Mouse (Mus musculus) kidney, embryonic 15.5 days (tissue): ENCODE measurements around the gene Tex13b. TPM values are rescaled to one million over a fixed set of nuclear protein-coding genes. Genes with fewer than 3 reads are reported as not detected.
A peak's percentile ranks its signal among the peaks of the same experiment; 100 is the strongest.
"Not testable (repeated sequence)": the region's sequence is repeated elsewhere in the genome, so short reads cannot be mapped to it uniquely, and the experiment has no call there.

Source experiments
- ATAC-seq: fragments of 200-750 bp; cut with Nextera tagmentation; replicated peaks from 2 replicates; pipeline ENCODE4 v1.8.0; 2017; ENCODE audit warnings: moderate TSS enrichment; ENCODE audit not compliant: low FRiP score
- H3K27ac ChIP-seq: fragments of 300-500 bp; sonication (generic); 2 replicates; pipeline ENCODE4 v1.5.1; 2015; ENCODE audit warnings: mild to moderate bottlenecking, inconsistent platforms
- H3K27me3 ChIP-seq: fragments of 300-500 bp; sonication (generic); 2 replicates; pipeline ENCODE4 v1.6.1; 2015; ENCODE audit warnings: inconsistent platforms
- H3K36me3 ChIP-seq: fragments of 300-500 bp; sonication (generic); 2 replicates; pipeline ENCODE4 v1.6.1; 2015; ENCODE audit warnings: inconsistent platforms
- H3K4me1 ChIP-seq: fragments of 300-500 bp; sonication (generic); 2 replicates; pipeline ENCODE4 v1.6.1; 2015; ENCODE audit warnings: inconsistent platforms
- H3K4me2 ChIP-seq: fragments of 300-500 bp; sonication (generic); 2 replicates; pipeline ENCODE4 v1.6.1; 2015; ENCODE audit warnings: moderate library complexity, mild to moderate bottlenecking, inconsistent platforms
- H3K4me3 ChIP-seq: fragments of 300-500 bp; sonication (generic); replicated peaks from 2 replicates; pipeline ENCODE4 v1.5.1; 2015; ENCODE audit warnings: mild to moderate bottlenecking, inconsistent platforms
- H3K9ac ChIP-seq: fragments of 300-500 bp; sonication (generic); 2 replicates; pipeline ENCODE4 v1.6.1; 2015; ENCODE audit warnings: mild to moderate bottlenecking, inconsistent platforms
- H3K9me3 ChIP-seq: fragments of 300-500 bp; sonication (generic); replicated peaks from 2 replicates; pipeline ENCODE4 v1.6.1; 2016; ENCODE audit warnings: inconsistent platforms
- WGBS: fragments of 180-500 bp; shearing (Covaris S2); methylation state at CpG from one replicate; pipeline ENCODE4 v1.1.7; 2015; ENCODE audit warnings: mixed read lengths; 5-methylcytosine and 5-hydroxymethylcytosine counted together
- polyA plus RNA-seq: library from polyadenylated mRNA; unstranded; fragments of >200 nt; fragmentation: Nextera tagmentation; extraction: Ambion mirVana; gene quantifications from 2 replicates; pipeline ENCODE4 v1.2.1, GENCODE M21; 2015

Tex13b gene
- 0.08 and 0.14 TPM in 2 replicates for polyA plus RNA-seq

- H3K9ac ChIP-seq, result no peak within 1 kb of the TSS
- H3K4me1 ChIP-seq, result no peaks in the 10 kb centered on the region
- H3K27me3 ChIP-seq, result peaks cover 19% of the 10 kb centered on the region; the same call in 1 of the 2 replicates
- H3K4me2 ChIP-seq, result no peak within 1 kb of the TSS
- H3K4me3 ChIP-seq, result no peak within 1 kb of the TSS
- ATAC-seq, result no peak
- H3K9me3 ChIP-seq, result no peaks in the 10 kb centered on the region
- no peak within 1 kb of the TSS for H3K27ac ChIP-seq
- H3K36me3 ChIP-seq, result no peaks in the 10 kb centered on the region
- WGBS, result 92% methylated on average over 22 of the region's 22 CpGs
These were observed at the start of gene Tex13b for GRCm38 (mm10) chrX:140813312-140814006. TSS of gene Tex13b (minus strand) at chrX:140813433.

- H3K27me3 ChIP-seq, result peaks cover 9% of the 10 kb centered on the region
- no peak overlapping the region for H3K4me2 ChIP-seq
- 91% methylated on average over 6 of the region's 6 CpGs for WGBS
- no peak for ATAC-seq
- H3K9me3 ChIP-seq, result no peaks in the 10 kb centered on the region
- no peak overlapping the region for H3K9ac ChIP-seq
- no peak overlapping the region for H3K27ac ChIP-seq
- no peaks in the 10 kb centered on the region for H3K4me1 ChIP-seq
- H3K4me3 ChIP-seq, result no peak overlapping the region
- H3K36me3 ChIP-seq, result no peaks in the 10 kb centered on the region
These were observed 49.5 kb upstream of the Tex13b start for GRCm38 (mm10) chrX:140862760-140863159.

GRCm38 (mm10) chrX:140857445-140857844, 44.2 kb upstream of the Tex13b start:
- Histone ChIP-seq H3K36me3 (no peaks in the 10 kb centered on the region), H3K27me3 (peaks cover 3% of the 10 kb centered on the region; the same call in 1 of the 2 replicates), H3K4me2 (no peak overlapping the region), H3K9me3 (no peaks in the 10 kb centered on the region), H3K4me1 (no peaks in the 10 kb centered on the region), H3K27ac (no peak overlapping the region), H3K9ac (no peak overlapping the region), H3K4me3 (no peak overlapping the region)
- no peak for ATAC-seq
- WGBS, result 38% methylated on average over 2 of the region's 2 CpGs

GRCm38 (mm10) chrX:140857040-140857439, 43.8 kb upstream of the Tex13b start:
- H3K4me1 ChIP-seq, H3K36me3 ChIP-seq, ATAC-seq, H3K9me3 ChIP-seq, H3K9ac ChIP-seq, H3K27ac ChIP-seq, H3K27me3 ChIP-seq, H3K4me3 ChIP-seq, H3K4me2 ChIP-seq: not testable (repeated sequence)
- 69% methylated on average over 5 of the region's 5 CpGs for WGBS

- ATAC-seq, result no peak
- H3K4me3 ChIP-seq, result no peak overlapping the region
- H3K36me3 ChIP-seq, result no peaks in the 10 kb centered on the region
- H3K27ac ChIP-seq, result no peak overlapping the region
- H3K9me3 ChIP-seq, result no peaks in the 10 kb centered on the region
- no peaks in the 10 kb centered on the region for H3K4me1 ChIP-seq
- WGBS, result 73% methylated on average over 3 of the region's 3 CpGs
- H3K4me2 ChIP-seq, result no peak overlapping the region
- no peak overlapping the region for H3K9ac ChIP-seq
- H3K27me3 ChIP-seq, result peaks cover 10% of the 10 kb centered on the region; the same call in 1 of the 2 replicates
These were observed 41.3 kb upstream of the Tex13b start for GRCm38 (mm10) chrX:140854561-140854960.

GRCm38 (mm10) chrX:140845401-140845800, 32.2 kb upstream of the Tex13b start:
- not testable (repeated sequence) for H3K4me2 ChIP-seq, H3K36me3 ChIP-seq, H3K27ac ChIP-seq, H3K9me3 ChIP-seq, H3K9ac ChIP-seq, H3K4me1 ChIP-seq, ATAC-seq, H3K4me3 ChIP-seq
- H3K27me3 ChIP-seq, result peaks cover 20% of the 10 kb centered on the region; the same call in 1 of the 2 replicates
- WGBS, result 67% methylated on average over 1 of the region's 1 CpGs

- H3K27me3 ChIP-seq, result peaks cover 36% of the 10 kb centered on the region
- no peak overlapping the region for H3K4me3 ChIP-seq
- no peak overlapping the region for H3K4me2 ChIP-seq
- no peak overlapping the region for H3K27ac ChIP-seq
- 55% methylated on average over 4 of the region's 4 CpGs for WGBS
- H3K36me3 ChIP-seq, result no peaks in the 10 kb centered on the region
- no peak for ATAC-seq
- no peak overlapping the region for H3K9ac ChIP-seq
- H3K4me1 ChIP-seq, result no peaks in the 10 kb centered on the region
- H3K9me3 ChIP-seq, result no peaks in the 10 kb centered on the region
These were observed 26.7 kb upstream of the Tex13b start for GRCm38 (mm10) chrX:140839887-140840286.

GRCm38 (mm10) chrX:140838077-140838476, 24.8 kb upstream of the Tex13b start:
- H3K36me3 ChIP-seq, result no peaks in the 10 kb centered on the region
- WGBS, result 62% methylated on average over 3 of the region's 3 CpGs
- no peaks in the 10 kb centered on the region for H3K4me1 ChIP-seq
- H3K4me3 ChIP-seq, result no peak overlapping the region
- no peaks in the 10 kb centered on the region for H3K9me3 ChIP-seq
- no peak overlapping the region for H3K27ac ChIP-seq
- no peak overlapping the region for H3K4me2 ChIP-seq
- no peak for ATAC-seq
- H3K27me3 ChIP-seq, result peaks cover 36% of the 10 kb centered on the region
- H3K9ac ChIP-seq, result no peak overlapping the region

GRCm38 (mm10) chrX:140831706-140832105, 18.5 kb upstream of the Tex13b start:
- no peaks in the 10 kb centered on the region for H3K4me1 ChIP-seq
- no peaks in the 10 kb centered on the region for H3K36me3 ChIP-seq
- H3K4me2 ChIP-seq, result no peak overlapping the region
- peaks cover 24% of the 10 kb centered on the region for H3K27me3 ChIP-seq
- H3K27ac ChIP-seq, result no peak overlapping the region
- WGBS, result 81% methylated on average over 4 of the region's 4 CpGs
- no peaks in the 10 kb centered on the region for H3K9me3 ChIP-seq
- H3K4me3 ChIP-seq, result no peak overlapping the region
- no peak for ATAC-seq
- H3K9ac ChIP-seq, result no peak overlapping the region

GRCm38 (mm10) chrX:140822295-140822694, 9.1 kb upstream of the Tex13b start:
- Histone ChIP-seq H3K27ac (no peak overlapping the region), H3K27me3 (peaks cover 16% of the 10 kb centered on the region; the same call in 1 of the 2 replicates), H3K9ac (no peak overlapping the region), H3K4me2 (no peak overlapping the region), H3K36me3 (no peaks in the 10 kb centered on the region), H3K4me1 (no peaks in the 10 kb centered on the region), H3K4me3 (no peak overlapping the region), H3K9me3 (no peaks in the 10 kb centered on the region)
- no peak for ATAC-seq
- WGBS, result 77% methylated on average over 17 of the region's 17 CpGs

GRCm38 (mm10) chrX:140805340-140805739, 7.9 kb downstream of the Tex13b start:
- 78% methylated on average over 2 of the region's 2 CpGs for whole genome bisulfite sequencing
- ATAC-seq, result peak; percentile 58; the same call in 1 of the 2 replicates

GRCm38 (mm10) chrX:140769794-140770193, 43.4 kb downstream of the Tex13b start:
- 70% methylated on average over 1 of the region's 1 CpGs for WGBS
- no peak overlapping the region for H3K4me2 ChIP-seq
- no peak overlapping the region for H3K9ac ChIP-seq
- H3K4me3 ChIP-seq, result no peak overlapping the region
- ATAC-seq, result no peak
- H3K27ac ChIP-seq, result no peak overlapping the region
- no peaks in the 10 kb centered on the region for H3K36me3 ChIP-seq
- peaks cover 26% of the 10 kb centered on the region for H3K27me3 ChIP-seq
- H3K4me1 ChIP-seq, result no peaks in the 10 kb centered on the region
- no peaks in the 10 kb centered on the region for H3K9me3 ChIP-seq

More at GRCm38 (mm10) chrX:140805340-140805739, 7.9 kb downstream of the Tex13b start:
- no peak overlapping the region for H3K27ac ChIP-seq
- no peaks in the 10 kb centered on the region for H3K4me1 ChIP-seq
- H3K9me3 ChIP-seq, result no peaks in the 10 kb centered on the region
- no peak overlapping the region for H3K9ac ChIP-seq
- H3K36me3 ChIP-seq, result no peaks in the 10 kb centered on the region
- H3K4me3 ChIP-seq, result no peak overlapping the region
- H3K4me2 ChIP-seq, result no peak overlapping the region
- peaks cover 36% of the 10 kb centered on the region; the same call in 1 of the 2 replicates for H3K27me3 ChIP-seq
